Mouse (Mus musculus) heart, postnatal 0 days (tissue): Measurements from ENCODE around the gene Ush2a.

Source experiments
- CTCF ChIP-seq: IDR thresholded peaks from 2 replicates; pipeline ENCODE4 v1.5.1; 2016; ENCODE audit warnings: antibody characterized with exemption, control low read depth, low read depth
- EP300 ChIP-seq: IDR thresholded peaks from 2 replicates; pipeline ENCODE4 v1.6.1; 2016; ENCODE audit warnings: antibody characterized with exemption, low read depth

DNA sequence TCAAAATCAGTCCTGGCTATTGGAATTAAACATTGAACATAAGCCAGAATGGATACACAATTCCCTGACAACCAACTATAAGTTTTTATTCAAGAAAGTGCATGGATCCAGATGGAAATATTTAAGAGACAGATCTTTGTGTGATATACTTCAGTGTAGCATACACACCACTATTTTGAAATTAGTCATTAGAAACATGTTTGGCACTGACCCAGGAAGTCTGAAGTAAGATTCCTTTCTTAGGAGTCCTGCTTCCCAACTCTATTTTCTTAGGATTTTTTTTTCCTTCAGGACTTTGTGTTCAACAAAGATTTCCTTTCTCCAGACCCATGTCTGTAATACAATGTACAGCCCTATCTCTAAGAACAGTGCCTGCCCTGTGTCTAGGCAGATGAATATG is 23.2 kb upstream of the Ush2a start:
- TF ChIP-seq CTCF (no peak), EP300 (no peak)
